Mouse (Mus musculus) cerebellum, adult 9-11 months (tissue): ENCODE data around the gene Gdnf.

ENCODE experiments used
- DNase-seq: peaks from one replicate; pipeline ENCODE4 v3.0.0; 2022

Gdnf gene

GRCm38 (mm10) chr15:7863328-7863727, 52.7 kb downstream of the Gdnf start:
- no peak for DNase-seq

GRCm38 (mm10) chr15:7865305-7865704, 54.7 kb downstream of the Gdnf start:
- DNase-seq, result no peak

GRCm38 (mm10) chr15:7872473-7872872, 61.8 kb downstream of the Gdnf start:
- no peak for DNase-seq

- no peak for DNase-seq
These were observed 65.2 kb downstream of the Gdnf start for GRCm38 (mm10) chr15:7875879-7876278.

- DNase-seq, result no peak
These were observed 67.2 kb downstream of the Gdnf start for GRCm38 (mm10) chr15:7877560-7878467.

- DNase-seq, result no peak
These were observed 68.2 kb downstream of the Gdnf start for GRCm38 (mm10) chr15:7878861-7879260.

- DNase-seq, result no peak
These were observed 69.3 kb downstream of the Gdnf start for GRCm38 (mm10) chr15:7879956-7880355.

GRCm38 (mm10) chr15:7884181-7884580, 73.5 kb downstream of the Gdnf start:
- no peak for DNase-seq

GRCm38 (mm10) chr15:7885106-7885505, 74.5 kb downstream of the Gdnf start:
- DNase-seq, result no peak

GRCm38 (mm10) chr15:7886591-7886990, 75.9 kb downstream of the Gdnf start:
- DNase-seq, result no peak
